Mouse (Mus musculus) testis, adult 2 months (tissue): ENCODE data around the gene Egr4.

ENCODE experiments used
- CTCF ChIP-seq: fragments of 200-500 bp; IDR thresholded peaks from 2 replicates; pipeline ENCODE4 v1.5.1; 2012; ENCODE audit warnings: low read depth, mild to moderate bottlenecking, inconsistent platforms, low read length, moderate library complexity; ENCODE audit not compliant: control insufficient read depth, insufficient read depth, insufficient replicate concordance
- POLR2A ChIP-seq: fragments of 200-500 bp; IDR thresholded peaks from 2 replicates; pipeline ENCODE4 v1.6.1; 2012; ENCODE audit warnings: low read depth, mild to moderate bottlenecking, inconsistent platforms, low read length, moderate library complexity; ENCODE audit not compliant: control insufficient read depth

DNA sequence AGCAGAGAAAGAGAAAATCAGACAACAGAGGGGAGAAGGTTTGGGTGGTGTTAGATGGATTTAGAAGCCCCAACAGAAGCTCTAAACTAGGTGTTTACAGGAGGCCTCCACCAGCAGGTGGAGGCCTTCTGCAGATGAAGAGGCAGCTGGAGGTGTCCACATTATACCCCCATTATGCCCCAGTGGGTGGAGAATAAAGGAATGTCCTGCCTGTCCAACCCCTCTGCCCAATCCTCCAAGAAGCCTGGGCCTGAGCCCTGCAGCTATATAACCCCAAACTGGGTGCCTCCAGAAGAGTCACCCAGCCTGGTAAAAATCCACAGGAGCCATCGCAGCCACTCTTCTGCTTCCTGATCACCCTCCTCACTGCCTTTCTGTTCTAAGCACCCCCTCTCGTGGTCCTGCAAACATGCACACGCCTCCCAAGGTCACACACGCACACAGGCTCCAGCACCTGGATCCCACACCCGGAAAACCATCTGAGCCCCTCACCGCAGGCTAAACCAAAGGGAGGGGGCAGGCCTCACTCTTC lies 11.8 kb downstream of the Egr4 start:
- TF ChIP-seq CTCF (no peak), POLR2A (no peak)
